Mouse (Mus musculus): ENCODE data around the gene Cdc42ep1.

- peak; percentile 32 for TF ChIP-seq CTCF (IDR thresholded peaks at IDR 0.05)
- peak; percentile 72 for TF ChIP-seq POLR2A (IDR thresholded peaks at IDR 0.05; ENCODE audit: insufficient read depth, low read depth, low read length)
- 0 out of 2 replicates have a peak, but pooled peaks have one; percentile 33 for TF ChIP-seq EP300 (IDR thresholded peaks at IDR 0.05; ENCODE audit: insufficient read depth, low read depth, low read length)
Observed at GRCm38 (mm10) chr15:78844791-78845190, 2.4 kb downstream of the Cdc42ep1 start.
